Mouse (Mus musculus): ENCODE results near the gene Rps27rt.
"Not testable (repeated sequence)": the region's sequence is repeated elsewhere in the genome, so short reads cannot be mapped to it uniquely, and the experiment has no call there.

The Rps27rt gene

DNA sequence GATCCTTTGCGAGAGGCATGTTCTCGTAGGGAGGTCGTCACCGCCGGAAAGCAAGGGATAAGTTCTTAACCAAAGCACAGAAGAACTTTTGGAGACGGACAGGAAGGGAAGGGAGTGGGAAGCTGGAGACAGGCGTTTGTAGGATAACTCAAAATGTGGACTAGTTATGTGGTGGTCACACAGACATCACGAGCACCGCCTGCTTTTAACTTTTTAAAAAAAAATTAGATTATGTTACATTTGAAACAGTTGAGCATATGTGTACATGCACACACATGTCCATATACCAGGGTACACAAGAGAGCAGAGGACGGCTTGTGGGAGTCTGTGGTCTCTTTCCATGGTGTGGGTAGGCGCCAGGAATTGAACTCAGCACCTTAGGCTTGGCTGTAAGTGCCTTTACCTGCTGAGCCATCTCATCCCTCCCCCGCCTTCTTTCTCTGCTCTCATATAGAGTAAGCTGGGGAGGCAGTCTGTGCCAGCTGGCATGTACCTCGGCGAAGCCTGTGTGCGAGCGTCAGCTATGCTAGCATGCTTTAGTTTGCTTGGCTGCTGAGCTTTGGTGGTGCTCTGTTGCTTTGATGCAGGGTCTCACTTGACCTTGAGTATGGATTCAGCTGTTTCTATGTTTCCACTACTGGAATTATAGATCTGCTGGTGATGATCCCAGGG, at the start of gene Rps27rt:
Gene Rps27rt, minus strand, starts transcription at position 51 of the 672 bp plus-strand sequence.
- DNase-seq: no peak

- DNase-seq: not testable (repeated sequence)
Observed at GRCm38 (mm10) chr9:115031046-115031445, 48.5 kb upstream of the Rps27rt start.

GRCm38 (mm10) chr9:115030581-115030980, 48.0 kb upstream of the Rps27rt start:
- no peak for DNase-seq

GRCm38 (mm10) chr9:115029307-115029706, 46.8 kb upstream of the Rps27rt start:
- no peak for DNase-seq

DNA sequence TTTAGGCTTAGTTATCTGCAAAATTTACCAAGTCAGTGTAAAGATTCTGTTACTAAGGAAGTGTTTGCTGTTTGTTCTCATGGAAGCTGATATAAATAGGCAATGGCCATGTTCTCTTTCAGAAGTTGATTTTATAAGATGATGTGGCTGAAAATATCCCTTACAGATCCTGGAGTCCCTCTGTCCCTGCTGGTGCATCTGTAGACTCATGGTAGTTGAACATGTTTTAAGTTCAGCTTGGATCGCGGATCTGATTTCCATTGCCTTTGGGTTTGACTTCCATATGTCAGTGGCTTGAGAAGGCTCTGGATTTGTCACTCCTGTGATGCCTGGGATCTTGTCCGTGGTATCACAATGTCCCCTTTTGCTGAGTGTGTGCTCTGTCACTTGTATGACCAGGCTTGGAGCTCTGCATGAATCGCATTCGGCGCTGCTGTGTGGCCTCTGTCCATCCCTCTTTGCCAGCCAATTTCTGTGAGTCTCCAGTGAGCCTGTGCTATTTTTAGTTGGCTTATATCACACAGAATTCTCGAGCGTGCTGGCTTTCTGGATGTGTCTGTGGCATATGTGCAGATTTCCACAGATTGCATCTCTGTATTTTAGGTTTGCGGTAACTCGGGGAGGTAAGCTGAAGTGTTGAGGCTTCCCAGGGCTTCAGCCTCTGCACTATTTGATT, 41.3 kb upstream of the Rps27rt start:
- DNase-seq: no peak

DNA sequence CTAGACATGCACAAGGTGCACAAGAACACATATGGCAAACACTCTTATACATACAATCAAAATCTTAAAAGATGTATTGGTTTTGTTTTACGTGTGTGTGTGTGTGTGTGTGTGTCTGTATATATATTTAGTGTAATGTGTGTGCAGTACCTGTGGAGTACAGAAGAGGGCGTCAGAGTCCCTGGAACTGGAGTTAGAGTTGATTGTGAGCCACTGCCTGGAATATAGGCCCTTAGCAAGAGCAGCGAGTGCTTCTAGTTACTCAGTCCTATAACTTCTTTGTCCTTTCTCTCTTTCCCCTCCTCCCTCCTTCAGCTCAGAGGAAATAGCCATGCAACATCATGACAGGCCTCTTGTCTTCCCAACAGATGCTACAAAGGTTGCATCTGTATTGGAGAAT, 40.6 kb upstream of the Rps27rt start:
- no peak for DNase-seq

DNA sequence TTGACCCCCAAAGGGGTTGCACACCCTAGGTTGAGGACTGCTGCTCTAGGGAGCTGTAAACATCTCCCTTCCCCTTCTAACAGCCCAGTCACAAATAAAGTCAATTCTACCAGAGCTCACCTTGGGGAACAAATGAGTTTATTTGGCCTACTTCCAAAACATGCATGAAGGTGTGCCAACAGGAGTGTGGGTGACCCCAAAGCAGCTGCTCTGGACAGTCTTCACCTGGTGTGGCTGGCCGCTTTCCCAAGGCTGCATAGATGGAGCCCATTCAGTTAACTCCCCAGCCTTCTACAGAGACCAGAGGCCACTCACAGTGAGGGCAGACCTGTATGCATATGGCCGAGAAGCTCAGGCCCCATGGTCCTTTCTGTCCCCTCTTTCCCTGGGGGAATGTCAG, 38.9 kb upstream of the Rps27rt start:
- no peak for DNase-seq

DNA sequence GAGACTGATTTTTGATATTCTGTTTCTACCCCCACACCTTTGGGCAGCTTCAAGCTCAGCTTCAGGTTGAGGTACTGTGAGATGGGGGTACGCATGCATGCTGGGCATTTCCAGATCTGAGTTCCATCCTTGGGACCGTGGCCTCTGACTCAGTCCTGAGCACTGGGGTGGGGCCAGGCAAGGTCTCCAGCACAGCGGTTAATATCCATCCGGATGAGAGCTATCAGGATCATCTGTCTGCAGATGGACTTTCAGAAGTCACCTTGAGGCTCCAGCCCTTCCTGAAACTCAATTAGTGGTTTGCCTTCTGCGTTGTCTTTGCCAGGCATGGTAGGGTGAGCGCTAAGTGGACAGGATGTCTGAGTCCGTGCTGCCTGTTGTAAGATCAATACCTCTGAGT, 37.6 kb upstream of the Rps27rt start:
- no peak for DNase-seq

DNA sequence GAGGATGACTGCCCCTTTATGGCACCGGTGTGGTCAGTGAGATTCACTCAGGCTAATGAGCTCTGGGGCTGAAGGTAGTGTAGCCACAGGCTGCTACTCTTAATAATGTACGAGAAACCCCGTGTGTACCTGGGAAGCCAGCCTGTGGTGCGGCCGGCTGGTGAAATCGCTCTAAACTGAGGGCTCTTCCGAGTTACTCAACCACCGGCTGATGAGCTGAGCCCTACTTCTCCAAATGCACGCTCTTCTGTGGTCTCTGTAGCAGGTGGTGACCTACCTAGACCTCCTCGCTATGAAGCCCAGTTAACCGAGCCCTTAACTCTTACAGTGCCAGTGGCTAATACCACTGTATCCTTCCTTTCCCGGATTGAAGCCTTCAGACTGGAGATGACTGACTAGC, 29.8 kb upstream of the Rps27rt start:
- DNase-seq: no peak

DNA sequence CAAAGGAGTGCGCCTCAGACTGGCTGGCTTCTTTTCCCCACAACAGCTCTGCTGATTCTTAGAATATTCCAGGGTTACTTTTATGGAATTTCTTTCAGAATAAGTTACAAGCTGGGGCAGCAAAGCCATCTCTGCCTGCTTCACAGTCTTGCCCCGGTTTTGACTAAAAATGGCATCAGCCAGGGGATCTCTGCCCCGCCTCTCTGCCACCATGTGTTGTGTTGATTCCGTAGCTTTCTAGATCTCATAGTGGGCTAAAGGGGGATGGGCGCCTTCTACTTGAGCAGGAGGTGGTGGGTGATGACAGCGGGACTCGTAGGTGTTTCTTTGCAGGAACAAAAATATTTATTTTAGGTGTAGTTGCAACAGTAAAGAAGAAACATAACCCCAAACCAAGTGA, 25.7 kb upstream of the Rps27rt start:
- DNase-seq: no peak

- DNase-seq: no peak
Observed at GRCm38 (mm10) chr9:115007776-115008175, 25.2 kb upstream of the Rps27rt start.

- DNase-seq: no peak
Observed at GRCm38 (mm10) chr9:115005446-115005845, 22.9 kb upstream of the Rps27rt start.

DNA sequence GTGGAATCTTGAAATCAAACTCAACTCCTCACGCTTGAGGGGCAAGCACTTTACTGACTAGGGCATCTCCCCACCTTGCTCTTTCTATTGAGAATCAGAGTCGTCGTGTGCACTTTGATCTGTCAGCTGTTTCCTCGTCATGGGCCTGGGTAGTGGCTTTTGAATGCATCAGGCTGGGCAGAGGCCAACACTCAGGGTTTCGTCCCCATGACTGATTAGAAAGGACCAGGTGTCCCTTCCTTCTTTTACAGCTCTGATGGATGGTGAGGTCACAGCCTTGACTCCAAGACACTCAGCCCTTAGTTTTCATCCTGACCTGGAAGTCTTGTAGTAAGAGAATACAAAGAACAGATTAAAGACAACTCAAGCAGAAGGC, 17.2 kb upstream of the Rps27rt start:
- no peak for DNase-seq

DNA sequence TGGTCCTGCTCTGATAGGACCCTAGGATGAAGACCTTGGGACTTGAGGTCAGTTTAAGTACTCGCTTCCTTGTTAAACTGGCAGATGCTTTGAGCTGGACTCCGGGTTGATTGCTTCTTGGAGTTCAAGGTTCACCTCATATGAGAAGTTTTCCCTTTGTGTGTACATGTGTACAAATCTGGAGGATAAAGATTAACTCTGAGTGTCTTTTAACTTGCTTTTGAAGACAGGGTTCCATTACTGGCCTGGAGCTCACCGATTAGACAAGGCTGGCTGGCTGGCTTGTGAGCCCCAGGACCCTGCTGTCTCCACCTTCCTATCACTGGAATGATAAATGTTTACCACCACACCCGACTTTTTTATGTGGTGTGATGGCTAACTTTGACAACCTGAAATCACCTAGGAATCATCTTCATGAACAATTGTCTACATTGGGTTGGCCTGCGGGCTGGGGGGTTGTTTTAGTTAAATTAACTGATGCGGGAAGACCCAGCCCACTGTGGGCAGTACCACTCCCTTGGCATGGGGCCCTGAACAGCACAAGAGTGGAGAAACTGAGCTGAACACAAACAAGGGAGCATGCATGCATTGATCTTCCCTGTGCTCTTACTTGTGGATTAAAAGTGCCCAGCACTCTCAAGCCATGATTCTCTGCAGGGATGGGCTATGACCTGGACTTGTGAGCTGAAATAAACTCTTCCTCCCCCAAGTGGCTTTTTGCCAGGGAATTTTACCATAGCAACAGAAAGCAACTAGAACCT, 16.7 kb upstream of the Rps27rt start:
- no peak for DNase-seq

DNA sequence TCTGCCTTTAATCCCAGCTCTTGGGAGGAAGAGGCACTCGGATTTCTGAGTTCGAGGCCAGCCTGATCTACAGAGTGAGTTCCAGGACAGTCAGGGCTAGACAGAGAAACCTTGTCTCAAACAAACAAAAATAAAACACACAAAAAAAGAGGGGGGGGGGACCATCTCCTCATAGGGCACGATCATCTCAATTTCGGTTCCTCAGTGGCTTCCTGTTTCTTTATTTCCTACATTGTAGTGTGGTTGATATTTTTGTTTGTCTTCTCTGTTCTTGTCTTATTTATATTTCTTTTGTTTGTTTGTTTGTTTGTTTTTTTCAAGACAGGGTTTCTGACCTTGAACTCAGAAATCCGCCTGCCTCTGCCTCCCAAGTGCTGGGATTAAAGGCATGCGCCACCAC, 13.9 kb upstream of the Rps27rt start:
- no peak for DNase-seq

GRCm38 (mm10) chr9:114995716-114996115, 13.2 kb upstream of the Rps27rt start:
- no peak for DNase-seq

DNA sequence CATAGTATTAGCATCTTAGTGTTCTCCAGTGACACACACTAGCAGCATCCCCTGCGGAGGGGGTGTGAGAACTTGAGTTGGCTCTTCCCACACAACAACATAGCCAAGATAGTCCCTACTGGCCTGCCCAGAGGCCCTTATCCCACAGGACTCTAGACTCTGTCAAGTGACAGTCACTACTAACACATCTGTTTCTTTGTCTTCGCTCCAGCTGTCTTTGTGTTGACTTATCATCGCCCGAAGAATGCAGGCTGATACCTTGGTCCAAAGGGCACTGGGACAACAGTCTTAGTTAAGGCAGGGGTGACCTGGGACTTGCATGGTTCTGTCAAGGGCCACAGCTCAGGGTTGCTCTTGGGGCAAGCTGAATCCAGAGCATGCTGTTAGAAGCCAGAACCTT, 12.7 kb upstream of the Rps27rt start:
- no peak for DNase-seq

- no peak for DNase-seq
Observed at GRCm38 (mm10) chr9:114992528-114992927, 10.0 kb upstream of the Rps27rt start.

- peak; percentile 39 to 59 for DNase-seq
Observed at GRCm38 (mm10) chr9:114990421-114990820, 7.9 kb upstream of the Rps27rt start.

DNA sequence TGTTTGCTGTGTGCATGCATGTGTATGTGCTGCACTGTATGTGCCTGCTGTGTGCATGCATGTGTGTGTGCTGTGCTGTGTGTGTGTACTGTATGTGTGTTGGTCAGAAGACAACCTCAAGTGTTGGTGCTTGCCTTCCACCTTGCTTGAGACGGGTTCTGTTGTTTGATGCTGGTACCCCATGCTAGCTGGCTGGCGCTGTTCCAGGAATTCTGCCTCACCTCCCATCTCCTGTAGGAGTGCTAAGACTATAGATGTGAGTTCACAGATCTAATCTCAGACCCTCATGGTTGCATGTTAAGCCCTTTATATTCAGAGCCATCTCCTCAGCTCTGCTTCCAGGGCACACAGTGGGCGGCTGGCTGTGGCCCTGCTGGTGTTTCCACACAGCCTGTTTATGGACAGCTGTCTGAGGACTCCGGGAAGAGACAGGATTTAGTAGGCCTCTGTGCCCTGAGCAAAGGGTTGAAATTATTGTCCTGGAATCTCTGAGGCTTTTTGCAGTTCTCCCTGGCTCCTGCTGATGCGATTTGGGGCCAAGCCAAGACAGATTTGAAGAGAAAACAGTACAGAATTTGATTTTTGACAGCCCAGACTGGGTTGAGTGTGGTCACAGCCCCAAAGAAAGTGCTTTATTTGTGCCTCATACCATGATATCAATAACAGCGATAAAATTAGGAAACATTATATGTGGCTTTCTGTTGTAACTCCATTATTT, 6.2 kb upstream of the Rps27rt start:
- DNase-seq: peak in 1 of 2 experiments; percentile 19

DNA sequence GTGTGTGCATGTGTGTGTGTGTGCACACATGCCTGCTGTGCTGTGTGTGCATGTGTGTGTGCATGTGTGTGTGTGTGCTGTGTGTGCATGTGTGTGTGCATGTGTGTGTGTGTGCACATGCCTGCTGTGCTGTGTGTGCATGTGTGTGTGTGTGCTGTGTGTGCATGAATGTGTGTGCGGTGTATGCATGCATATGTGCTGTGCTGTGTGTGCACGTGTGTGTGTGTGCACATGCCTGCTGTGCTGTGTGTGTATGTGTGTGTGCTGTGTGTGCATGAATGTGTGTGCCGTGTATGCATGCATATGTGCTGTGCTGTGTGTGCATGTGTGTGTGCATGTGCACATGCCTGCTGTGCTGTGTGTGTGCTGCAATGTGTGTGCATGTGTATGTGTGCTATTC, 5.5 kb upstream of the Rps27rt start:
- DNase-seq: no peak

- no peak for DNase-seq
Observed at GRCm38 (mm10) chr9:114986361-114986760, 3.8 kb upstream of the Rps27rt start.

GRCm38 (mm10) chr9:114985741-114986140, 3.2 kb upstream of the Rps27rt start:
- no peak for DNase-seq
